Mouse (Mus musculus): Measurements from ENCODE around the gene Rora. TPM values are rescaled to one million over a fixed set of nuclear protein-coding genes. Genes with fewer than 3 reads are reported as not detected.

Rora gene
- polyA plus RNA-seq, 1 experiment = 4.5 TPM

DNA sequence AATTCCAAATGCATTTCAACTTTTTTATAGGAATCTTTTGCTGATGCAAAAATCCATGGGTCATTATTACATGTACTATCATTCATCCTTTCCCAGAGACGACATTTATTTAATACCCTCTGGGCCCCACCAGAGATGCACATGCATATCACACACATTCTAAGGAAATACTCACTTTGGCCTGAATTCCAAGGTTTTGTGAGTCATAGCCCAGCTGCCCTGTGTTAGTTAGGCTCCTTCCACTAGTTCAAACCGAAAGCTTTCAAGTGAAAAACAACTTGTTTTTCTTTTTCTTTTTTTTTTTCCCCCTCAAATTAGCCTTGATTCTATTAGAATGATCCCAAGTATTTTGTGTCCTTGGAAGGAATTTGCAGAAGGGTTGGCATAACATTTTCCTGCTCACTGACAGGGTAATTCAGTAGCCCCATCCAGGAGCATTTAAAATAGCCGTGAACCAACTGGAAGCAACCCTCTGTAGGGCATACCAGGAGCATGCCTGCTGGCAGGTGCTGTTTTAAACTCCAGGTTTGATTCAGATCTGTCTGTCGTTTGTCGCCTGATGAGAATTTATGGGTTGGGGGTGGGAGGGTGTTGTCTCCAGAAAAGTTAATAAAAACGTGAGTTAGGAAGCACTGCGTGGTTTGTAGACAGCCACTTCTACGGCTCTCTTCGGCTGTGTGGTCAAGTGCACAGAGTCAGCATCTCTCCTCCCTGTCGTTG lies 621.3 kb downstream of the Rora start:
- Histone ChIP-seq H3K36me3 (ENCODE audit: control insufficient read depth, insufficient read depth, low read length) (no peaks in the 10 kb centered on the region), H3K27me3 (ENCODE audit: control insufficient read depth, insufficient read depth, low read length) (no peaks in the 10 kb centered on the region), H3K4me1 (ENCODE audit: control insufficient read depth, insufficient read depth, insufficient read length, low read length) (no peaks in the 10 kb centered on the region), H3K27ac (ENCODE audit: insufficient read depth, low read depth, low read length) (no peak overlapping the region), H3K4me3 (ENCODE audit: low read depth, low read length) (no peak overlapping the region)
- WGBS = 54% methylated on average over 10 of the region's 10 CpGs
- TF ChIP-seq CTCF (IDR thresholded peaks at IDR 0.05; ENCODE audit: extremely low read depth, insufficient read length, insufficient replicate concordance, low read depth, low read length) (no peak), POLR2A (IDR thresholded peaks at IDR 0.05; ENCODE audit: low read depth, low read length) (no peak)

DNA sequence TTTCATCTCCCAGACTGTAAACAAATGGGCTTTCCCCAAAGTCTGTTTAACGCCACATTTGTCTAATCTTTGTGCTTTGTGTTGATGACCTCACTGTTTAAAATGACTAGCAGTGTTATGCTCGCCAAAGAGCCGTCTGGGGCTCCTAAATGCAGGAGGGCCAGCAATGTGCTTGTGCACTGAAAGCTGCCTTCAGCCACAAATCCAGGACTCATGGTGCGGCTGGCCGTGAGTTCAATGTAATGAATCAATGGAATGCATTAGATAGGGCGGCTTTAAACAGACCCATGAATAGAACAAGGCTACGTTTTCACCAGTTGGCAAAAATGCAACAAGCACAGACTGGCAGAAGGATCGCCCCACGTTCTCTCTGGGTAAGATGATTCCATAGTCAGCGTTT lies 623.7 kb downstream of the Rora start:
- Histone ChIP-seq H3K36me3 (ENCODE audit: control insufficient read depth, insufficient read depth, low read length) (no peaks in the 10 kb centered on the region), H3K4me3 (ENCODE audit: low read depth, low read length) (no peak overlapping the region), H3K27ac (ENCODE audit: insufficient read depth, low read depth, low read length) (no peak overlapping the region), H3K27me3 (ENCODE audit: control insufficient read depth, insufficient read depth, low read length) (no peaks in the 10 kb centered on the region), H3K4me1 (ENCODE audit: control insufficient read depth, insufficient read depth, insufficient read length, low read length) (no peaks in the 10 kb centered on the region)
- TF ChIP-seq CTCF (IDR thresholded peaks at IDR 0.05; ENCODE audit: extremely low read depth, insufficient read length, insufficient replicate concordance, low read depth, low read length) = no peak
- no peak for TF ChIP-seq POLR2A (IDR thresholded peaks at IDR 0.05; ENCODE audit: low read depth, low read length)
- 61% methylated on average over 10 of the region's 10 CpGs for WGBS

DNA sequence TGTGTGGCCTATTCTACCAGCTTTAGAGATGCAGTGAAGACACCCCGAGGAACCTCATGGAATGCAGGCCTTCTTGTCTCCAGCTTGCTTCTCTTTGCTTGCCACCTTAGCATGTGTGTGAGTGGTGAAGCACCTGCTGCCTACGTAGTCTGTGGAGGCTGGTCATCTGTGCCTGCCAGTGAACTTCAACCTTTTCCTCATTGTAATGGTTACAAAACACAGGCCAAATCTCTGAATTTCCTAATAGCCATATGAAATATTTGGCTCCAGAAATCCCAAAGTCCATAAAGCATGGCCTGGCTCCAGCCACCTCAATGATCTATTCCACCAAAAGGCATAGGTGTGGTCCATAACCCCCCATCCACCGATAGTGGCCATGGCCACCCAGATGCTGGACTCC lies 631.4 kb downstream of the Rora start:
- WGBS = 72% methylated on average over 3 of the region's 3 CpGs
- TF ChIP-seq CTCF (IDR thresholded peaks at IDR 0.05; ENCODE audit: extremely low read depth, insufficient read length, insufficient replicate concordance, low read depth, low read length) (no peak), POLR2A (IDR thresholded peaks at IDR 0.05; ENCODE audit: low read depth, low read length) (no peak)
- no peaks in the 10 kb centered on the region; the same call in 1 of the 2 replicates for H3K27me3 ChIP-seq (ENCODE audit: control insufficient read depth, insufficient read depth, low read length)
- H3K36me3 ChIP-seq (ENCODE audit: control insufficient read depth, insufficient read depth, low read length) = no peaks in the 10 kb centered on the region
- H3K4me1 ChIP-seq (ENCODE audit: control insufficient read depth, insufficient read depth, insufficient read length, low read length) = no peaks in the 10 kb centered on the region; the same call in 1 of the 2 replicates
- no peak overlapping the region for H3K4me3 ChIP-seq (ENCODE audit: low read depth, low read length)
- H3K27ac ChIP-seq (ENCODE audit: insufficient read depth, low read depth, low read length) = no peak overlapping the region

DNA sequence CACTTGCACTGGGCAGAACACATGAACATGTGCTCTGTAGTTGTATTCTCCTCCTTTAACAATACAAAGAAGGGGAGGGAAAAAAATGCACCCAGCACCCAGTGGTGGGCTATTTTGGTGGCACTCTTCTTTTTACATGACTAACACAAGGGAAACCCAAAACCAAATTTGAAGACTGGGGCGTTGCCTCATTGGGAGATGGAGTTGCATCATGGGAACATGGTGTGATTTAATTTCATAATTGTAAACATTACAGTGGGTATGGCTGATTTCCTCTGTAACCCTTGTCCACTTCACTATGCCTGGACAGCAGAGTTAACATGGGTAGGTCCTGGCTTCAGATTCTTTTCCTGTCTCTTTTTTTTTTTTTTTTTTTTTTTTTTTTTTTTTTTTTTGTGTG lies 634.5 kb downstream of the Rora start:
- WGBS = 76% methylated on average over 1 of the region's 1 CpGs
- H3K27ac ChIP-seq (ENCODE audit: insufficient read depth, low read depth, low read length) = no peak overlapping the region
- no peaks in the 10 kb centered on the region; the same call in 1 of the 2 replicates for H3K4me1 ChIP-seq (ENCODE audit: control insufficient read depth, insufficient read depth, insufficient read length, low read length)
- no peaks in the 10 kb centered on the region for H3K36me3 ChIP-seq (ENCODE audit: control insufficient read depth, insufficient read depth, low read length)
- H3K27me3 ChIP-seq (ENCODE audit: control insufficient read depth, insufficient read depth, low read length) = peaks cover 12% of the 10 kb centered on the region; the same call in 1 of the 2 replicates
- TF ChIP-seq CTCF (IDR thresholded peaks at IDR 0.05; ENCODE audit: extremely low read depth, insufficient read length, insufficient replicate concordance, low read depth, low read length) (no peak), POLR2A (IDR thresholded peaks at IDR 0.05; ENCODE audit: low read depth, low read length) (no peak)
- H3K4me3 ChIP-seq (ENCODE audit: low read depth, low read length) = no peak overlapping the region

DNA sequence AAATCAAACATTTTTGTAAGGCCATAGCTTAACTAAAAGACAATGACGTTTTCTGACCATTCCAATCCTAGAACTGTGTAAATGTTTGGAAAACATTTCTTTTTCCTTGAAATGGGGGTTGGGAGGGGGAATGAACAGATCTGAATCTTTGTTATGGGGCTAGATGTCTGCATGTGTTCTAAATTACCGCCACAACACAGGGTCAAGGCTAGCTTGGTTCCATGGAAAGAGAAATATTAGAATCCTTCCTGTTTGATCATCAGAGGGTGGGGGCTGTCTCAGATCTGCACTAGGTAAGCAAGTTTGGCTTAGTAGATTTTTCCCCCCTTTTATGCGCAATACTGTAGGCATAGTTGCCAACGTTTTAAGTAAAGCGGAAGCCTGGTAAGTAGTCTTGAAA lies 635.0 kb downstream of the Rora start:
- no peak for TF ChIP-seq POLR2A (IDR thresholded peaks at IDR 0.05; ENCODE audit: low read depth, low read length)
- TF ChIP-seq CTCF (IDR thresholded peaks at IDR 0.05; ENCODE audit: extremely low read depth, insufficient read length, insufficient replicate concordance, low read depth, low read length) = no peak
- H3K4me1 ChIP-seq (ENCODE audit: control insufficient read depth, insufficient read depth, insufficient read length, low read length) = no peaks in the 10 kb centered on the region; the same call in 1 of the 2 replicates
- H3K36me3 ChIP-seq (ENCODE audit: control insufficient read depth, insufficient read depth, low read length) = no peaks in the 10 kb centered on the region
- no peak overlapping the region for H3K4me3 ChIP-seq (ENCODE audit: low read depth, low read length)
- peaks cover 12% of the 10 kb centered on the region; the same call in 1 of the 2 replicates for H3K27me3 ChIP-seq (ENCODE audit: control insufficient read depth, insufficient read depth, low read length)
- H3K27ac ChIP-seq (ENCODE audit: insufficient read depth, low read depth, low read length) = no peak overlapping the region
- 52% methylated on average over 5 of the region's 5 CpGs for WGBS

DNA sequence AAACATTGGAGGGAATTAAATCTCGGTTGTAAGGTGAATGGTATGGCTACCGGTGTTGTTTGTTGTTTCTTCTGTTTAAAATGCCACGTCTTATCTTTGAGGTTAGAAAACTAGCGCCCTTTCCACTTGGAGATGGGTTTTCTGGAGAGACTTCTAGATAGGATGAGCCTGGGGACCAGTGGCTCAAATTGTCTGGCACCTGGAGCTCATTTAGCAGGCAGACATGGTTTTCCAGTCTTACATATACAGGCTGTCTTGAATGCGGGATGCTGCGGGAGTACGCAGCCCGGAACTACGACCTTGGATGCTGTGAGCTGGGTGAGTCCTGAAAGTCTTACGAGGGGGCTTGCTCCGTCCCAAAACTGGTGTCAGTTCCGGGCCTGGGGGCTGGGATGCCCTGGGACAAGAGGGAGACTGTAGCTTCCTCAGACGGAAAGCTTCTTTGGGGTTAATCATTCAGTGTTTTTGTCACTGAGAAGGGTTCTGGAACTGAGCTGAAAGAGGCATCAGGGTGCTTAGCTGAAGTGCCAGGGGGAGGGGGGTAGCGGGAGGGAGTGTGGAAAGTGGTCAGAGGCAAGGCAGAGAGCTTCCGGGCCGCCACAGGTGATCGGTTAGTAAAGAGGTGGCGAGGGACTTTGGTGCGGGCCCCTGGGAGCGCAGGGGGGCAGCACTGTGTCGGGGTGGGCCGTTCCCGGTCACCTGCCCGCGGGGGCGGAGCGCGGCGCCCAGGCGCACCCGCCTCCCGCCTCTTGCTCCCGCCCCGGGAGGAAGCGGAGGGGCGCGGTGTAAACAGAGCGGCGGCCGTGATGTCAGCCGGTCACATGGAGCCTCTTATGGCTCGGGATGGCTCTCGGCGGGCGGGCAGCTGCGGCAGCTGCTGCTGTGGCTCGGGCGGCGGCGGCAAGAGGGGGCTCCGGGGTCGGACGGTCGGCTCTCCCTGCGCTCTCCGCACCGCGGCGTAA lies 635.8 kb downstream of the Rora start:
- Histone ChIP-seq H3K36me3 (ENCODE audit: control insufficient read depth, insufficient read depth, low read length) (no peaks in the 10 kb centered on the region), H3K4me3 (ENCODE audit: low read depth, low read length) (peak overlapping the region; percentile 64), H3K4me1 (ENCODE audit: control insufficient read depth, insufficient read depth, insufficient read length, low read length) (no peaks in the 10 kb centered on the region; the same call in 1 of the 2 replicates), H3K27me3 (ENCODE audit: control insufficient read depth, insufficient read depth, low read length) (peaks cover 12% of the 10 kb centered on the region; the same call in 1 of the 2 replicates), H3K27ac (ENCODE audit: insufficient read depth, low read depth, low read length) (peak overlapping the region; percentile 16; the same call in 1 of the 2 replicates)
- WGBS = 2% methylated on average over 59 of the region's 59 CpGs
- no peak for TF ChIP-seq CTCF (IDR thresholded peaks at IDR 0.05; ENCODE audit: extremely low read depth, insufficient read length, insufficient replicate concordance, low read depth, low read length)
- no peak for TF ChIP-seq POLR2A (IDR thresholded peaks at IDR 0.05; ENCODE audit: low read depth, low read length)
